Mouse (Mus musculus) small intestine, adult 2 months (tissue): ENCODE data around the gene Hmga1b.

Experiments used
- CTCF ChIP-seq: fragments of 200-500 bp; IDR thresholded peaks from 2 replicates; pipeline ENCODE4 v1.5.1; 2012; ENCODE audit warnings: low read depth, mild to moderate bottlenecking, control low read depth, inconsistent platforms, low read length, moderate library complexity, mixed read lengths; ENCODE audit not compliant: insufficient replicate concordance, insufficient read length; ENCODE audit errors: extremely low read depth
- POLR2A ChIP-seq: fragments of 200-500 bp; IDR thresholded peaks from 2 replicates; pipeline ENCODE4 v1.6.1; 2012; ENCODE audit warnings: low read depth, mild to moderate bottlenecking, control low read depth, inconsistent platforms, low read length, moderate library complexity

GRCm38 (mm10) chr11:120747974-120748373 is 14.6 kb upstream of the Hmga1b start:
- TF ChIP-seq CTCF (no peak), POLR2A (no peak)
